Mouse (Mus musculus) kidney, adult 2 months (tissue): ENCODE data around the gene Cpne5.

ENCODE experiments used
- CTCF ChIP-seq: fragments of 200-500 bp; conservative IDR thresholded peaks from 2 replicates; pipeline ENCODE4 v1.5.1; 2011; ENCODE audit warnings: low read depth, mild to moderate bottlenecking, control low read depth, low read length, moderate library complexity, mixed read lengths; ENCODE audit not compliant: insufficient read depth, insufficient read length
- POLR2A ChIP-seq: fragments of 200-500 bp; IDR thresholded peaks from one replicate; pipeline ENCODE4 v1.6.1; 2011; ENCODE audit warnings: low read depth, low read length, control low read depth

DNA sequence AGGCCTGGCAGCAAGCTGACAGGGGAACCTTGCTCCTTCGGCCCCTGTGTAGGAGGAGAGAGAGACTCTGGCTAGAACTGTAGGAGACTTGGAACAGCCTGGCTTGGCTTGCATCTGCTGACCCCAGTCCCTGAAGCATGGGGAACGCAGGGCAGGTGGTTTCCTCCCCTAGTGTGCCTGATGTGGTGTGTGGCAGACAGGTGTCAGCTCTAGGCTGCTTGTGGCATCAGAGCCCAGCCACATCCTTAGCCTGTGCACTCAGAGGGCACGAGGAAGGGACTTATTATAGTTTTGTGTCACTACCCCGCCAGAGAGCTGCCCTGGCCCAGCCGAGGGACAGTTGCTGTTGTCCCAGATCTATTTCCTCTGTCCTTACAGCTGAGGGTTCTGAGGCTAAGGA is 85.4 kb downstream of the Cpne5 start:
- TF ChIP-seq POLR2A, result no peak
- TF ChIP-seq CTCF, result no peak
